ENCODE assay signal across 15 mouse cellular contexts in the genomic region with DNA sequence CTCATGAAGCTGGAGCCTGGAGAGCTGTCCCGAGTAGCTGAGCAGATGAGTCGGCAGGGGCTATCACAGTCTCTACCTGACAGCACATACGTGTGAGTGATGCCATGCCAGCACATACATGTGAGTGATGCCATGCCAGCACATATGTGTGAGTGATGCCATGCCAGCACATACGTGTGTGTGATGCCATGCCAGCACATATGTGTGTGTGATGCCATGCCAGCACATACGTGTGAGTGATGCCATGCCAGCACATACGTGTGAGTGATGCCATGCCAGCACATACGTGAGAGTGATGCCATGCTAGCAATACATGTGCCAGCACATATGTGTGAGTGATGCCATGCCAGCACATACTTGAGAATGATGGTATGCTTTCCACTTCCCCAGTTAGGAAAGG.
"Had no signal": no experiment of that assay in that cellular context is flagged by ENCODE, and none has a peak within 500 bp of the region (broad histone marks: within the 10 kb centered on the region; RNA-seq: fewer than 3 reads in every experiment).

No protein-coding gene starts in this region.

- H3K9ac ChIP-seq: kidney, embryonic 15.5 days; liver, embryonic 14.5 days; midbrain, embryonic 13.5 days had no signal

- H3K36me3 ChIP-seq: midbrain, embryonic 13.5 days had no signal

- H3K4me3 ChIP-seq: kidney, embryonic 15.5 days; left cerebral cortex, adult 2 months; midbrain, embryonic 10.5 days; midbrain, embryonic 13.5 days had no signal

- ATAC-seq: midbrain, embryonic 13.5 days; midbrain, embryonic 16.5 days had no signal

- DNase-seq: kidney, adult 8-10 months; kidney, postnatal 10 days; kidney, postnatal 36 days; layer of hippocampus, postnatal 36 days; lung, adult 2 months; lung, postnatal 14 days; lung, postnatal 4 days; thymus, adult 18-20 months; thymus, postnatal 36 days had no signal

- H3K27ac ChIP-seq: kidney, embryonic 15.5 days; left cerebral cortex, adult 2 months; liver, embryonic 14.5 days; midbrain, embryonic 10.5 days; midbrain, embryonic 13.5 days had no signal

- H3K27me3 ChIP-seq: kidney, embryonic 15.5 days; midbrain, embryonic 13.5 days had no signal

- H3K4me2 ChIP-seq: kidney, embryonic 15.5 days; midbrain, embryonic 13.5 days had no signal

- H3K9me3 ChIP-seq: kidney, embryonic 15.5 days; midbrain, embryonic 10.5 days; midbrain, embryonic 13.5 days had no signal
